Mouse (Mus musculus): ENCODE results near the gene Olfr1160. TPM values are rescaled to one million over a fixed set of nuclear protein-coding genes. Genes with fewer than 3 reads are reported as not detected.
"Not testable (repeated sequence)": the region's sequence is repeated elsewhere in the genome, so short reads cannot be mapped to it uniquely, and the experiment has no call there.

Olfr1160 gene
- polyA plus RNA-seq (2014; fragmentation: Nextera tagmentation; extraction: Ambion mirVana): not detected in 2 replicates

DNA sequence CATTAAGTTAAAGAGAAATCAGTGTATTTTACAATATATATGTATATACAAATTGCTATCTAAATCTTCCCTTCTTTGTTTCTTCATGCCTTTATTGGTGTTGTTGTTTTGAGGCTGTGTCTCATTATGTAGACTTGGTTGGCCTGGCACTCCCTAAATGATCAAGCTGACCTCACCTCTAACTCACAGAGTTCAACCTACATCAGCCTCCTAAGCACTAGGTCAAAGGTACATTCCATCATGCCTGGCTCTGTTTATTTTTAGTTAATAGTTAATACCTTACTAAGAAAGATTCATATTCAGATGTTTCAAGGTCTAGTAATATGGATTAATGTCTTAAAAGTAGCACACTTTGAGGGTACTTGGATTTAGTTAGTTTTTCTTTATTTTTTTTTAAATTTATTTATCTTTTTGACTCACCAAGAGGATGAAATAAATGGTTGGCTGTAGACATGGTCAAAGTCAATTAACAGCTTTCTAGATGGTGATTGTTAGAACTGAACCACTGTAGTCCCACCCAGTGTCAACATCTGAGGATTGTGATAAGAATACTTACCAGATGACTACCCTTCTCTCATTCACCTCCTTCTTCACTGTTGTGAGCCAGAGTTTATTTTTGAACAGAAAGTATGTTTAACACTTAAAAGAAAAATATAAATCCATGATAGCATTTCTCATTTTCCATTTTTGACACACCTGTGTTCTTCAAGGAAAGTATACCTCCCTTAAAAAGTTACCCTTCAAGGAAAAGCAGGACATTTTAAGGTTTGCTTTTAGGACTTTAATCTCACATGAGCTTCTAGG is at the start of gene Olfr1160:
Olfr1160 (minus strand) TSS at position 754 of the 804 bp plus-strand sequence.
- DNase-seq (ENCODE audit: low spot score) (no peak), ATAC-seq (ENCODE audit: low FRiP score) (no peak)
- Histone ChIP-seq H3K4me2 (replicated peaks; ENCODE audit: low read depth, low read length) (no peak within 1 kb of the TSS), H3K4me3 (ENCODE audit: low read depth, low read length) (no peak within 1 kb of the TSS), H3K9ac (ENCODE audit: low read depth, low read length) (no peak within 1 kb of the TSS), H3K36me3 (ENCODE audit: control insufficient read depth, insufficient read depth, low read length) (no peaks in the 10 kb centered on the region), H3K27ac (ENCODE audit: low read depth, low read length) (no peak within 1 kb of the TSS), H3K27me3 (ENCODE audit: control insufficient read depth, insufficient read depth, low read length) (no peaks in the 10 kb centered on the region), H3K4me1 (replicated peaks; ENCODE audit: control insufficient read depth, insufficient read depth, low read length) (no peaks in the 10 kb centered on the region), H3K9me3 (ENCODE audit: control insufficient read depth, low read length) (no peaks in the 10 kb centered on the region)

- H3K4me1 ChIP-seq (replicated peaks; ENCODE audit: control insufficient read depth, insufficient read depth, low read length): no peaks in the 10 kb centered on the region
- H3K9ac ChIP-seq (ENCODE audit: low read depth, low read length): no peak within 1 kb of the TSS
- DNase-seq (ENCODE audit: low spot score): no peak
- no peaks in the 10 kb centered on the region for H3K27me3 ChIP-seq (ENCODE audit: control insufficient read depth, insufficient read depth, low read length)
- no peak for ATAC-seq (ENCODE audit: low FRiP score)
- no peak within 1 kb of the TSS for H3K4me2 ChIP-seq (replicated peaks; ENCODE audit: low read depth, low read length)
- H3K27ac ChIP-seq (ENCODE audit: low read depth, low read length): no peak within 1 kb of the TSS
- H3K9me3 ChIP-seq (ENCODE audit: control insufficient read depth, low read length): no peaks in the 10 kb centered on the region
- WGBS: 84% methylated on average over 1 of the region's 1 CpGs
- H3K36me3 ChIP-seq (ENCODE audit: control insufficient read depth, insufficient read depth, low read length): no peaks in the 10 kb centered on the region
- no peak within 1 kb of the TSS for H3K4me3 ChIP-seq (ENCODE audit: low read depth, low read length)
Observed at GRCm38 (mm10) chr2:88051029-88051428, 43.0 kb upstream of the Olfr1160 start, which contains the start of gene Olfr1162. TSS of gene Olfr1162 (minus strand) at chr2:88051129.

DNA sequence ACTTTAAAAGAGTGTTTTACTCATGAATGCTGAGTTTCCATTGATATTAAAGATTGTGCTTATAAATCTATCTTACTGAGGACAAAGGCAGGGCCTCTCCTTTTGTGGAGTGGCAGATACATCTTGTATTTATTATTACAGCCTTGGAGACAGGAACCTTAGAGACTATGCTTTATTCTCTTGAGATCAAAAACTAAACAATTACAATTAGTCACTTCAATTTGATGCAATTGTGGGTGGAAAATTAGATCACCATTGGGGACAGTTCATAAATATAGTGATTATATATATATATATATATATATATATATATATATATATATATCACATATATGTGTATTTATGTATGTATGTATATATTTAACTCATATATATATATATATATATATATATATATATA is 29.5 kb upstream of the Olfr1160 start, which contains the start of gene Olfr73:
Olfr73 (minus strand) TSS at position 101 of the 400 bp plus-strand sequence.
- no peak for DNase-seq (ENCODE audit: low spot score)
- H3K36me3 ChIP-seq (ENCODE audit: control insufficient read depth, insufficient read depth, low read length): no peaks in the 10 kb centered on the region
- no peak for ATAC-seq (ENCODE audit: low FRiP score)

DNA sequence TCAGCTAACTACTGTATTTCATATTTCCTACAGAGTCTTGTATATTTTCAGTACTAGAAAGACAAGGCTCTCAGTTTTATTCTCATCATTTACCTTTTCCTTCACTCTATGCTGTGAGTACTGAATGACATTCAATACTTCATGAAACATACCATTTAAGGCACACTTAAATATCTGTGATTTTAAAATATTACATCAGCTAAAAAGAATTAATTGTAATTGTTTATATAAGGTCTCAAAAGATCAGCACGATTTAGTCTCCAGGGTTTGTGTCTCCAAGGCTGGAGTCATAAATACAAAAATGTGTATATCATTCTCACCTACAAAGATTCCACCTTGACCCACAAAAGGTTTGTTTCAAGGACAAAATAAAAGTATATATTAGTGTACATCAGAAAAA is 14.4 kb upstream of the Olfr1160 start, which contains the start of gene Olfr1161:
Olfr1161 (plus strand) TSS at position 301 of the 400 bp plus-strand sequence.
- not testable (repeated sequence) for H3K27ac ChIP-seq (ENCODE audit: low read depth, low read length); H3K4me1 ChIP-seq (replicated peaks; ENCODE audit: control insufficient read depth, insufficient read depth, low read length); H3K9ac ChIP-seq (ENCODE audit: low read depth, low read length); ATAC-seq (ENCODE audit: low FRiP score); DNase-seq (ENCODE audit: low spot score); H3K36me3 ChIP-seq (ENCODE audit: control insufficient read depth, insufficient read depth, low read length); H3K4me3 ChIP-seq (ENCODE audit: low read depth, low read length); H3K9me3 ChIP-seq (ENCODE audit: control insufficient read depth, low read length); H3K4me2 ChIP-seq (replicated peaks; ENCODE audit: low read depth, low read length); H3K27me3 ChIP-seq (ENCODE audit: control insufficient read depth, insufficient read depth, low read length)
- 91% methylated on average over 1 of the region's 1 CpGs for WGBS

More for the DNA sequence above, 29.5 kb upstream of the Olfr1160 start, which contains the start of gene Olfr73:
- no peak within 1 kb of the TSS for H3K4me2 ChIP-seq (replicated peaks; ENCODE audit: low read depth, low read length)
- no peaks in the 10 kb centered on the region for H3K4me1 ChIP-seq (replicated peaks; ENCODE audit: control insufficient read depth, insufficient read depth, low read length)
- no peak within 1 kb of the TSS for H3K9ac ChIP-seq (ENCODE audit: low read depth, low read length)
- no peaks in the 10 kb centered on the region for H3K9me3 ChIP-seq (ENCODE audit: control insufficient read depth, low read length)
- no peak within 1 kb of the TSS for H3K27ac ChIP-seq (ENCODE audit: low read depth, low read length)
- no peaks in the 10 kb centered on the region for H3K27me3 ChIP-seq (ENCODE audit: control insufficient read depth, insufficient read depth, low read length)
- no peak within 1 kb of the TSS for H3K4me3 ChIP-seq (ENCODE audit: low read depth, low read length)

GRCm38 (mm10) chr2:87989813-87990212 is 18.3 kb downstream of the Olfr1160 start, which contains the start of gene Olfr1158:
TSS of gene Olfr1158 (plus strand) at chr2:87990113.
- DNase-seq (ENCODE audit: low spot score) (no peak), ATAC-seq (ENCODE audit: low FRiP score) (no peak)
- Histone ChIP-seq H3K4me1 (replicated peaks; ENCODE audit: control insufficient read depth, insufficient read depth, low read length) (no peaks in the 10 kb centered on the region), H3K27me3 (ENCODE audit: control insufficient read depth, insufficient read depth, low read length) (no peaks in the 10 kb centered on the region), H3K9me3 (ENCODE audit: control insufficient read depth, low read length) (no peaks in the 10 kb centered on the region), H3K4me3 (ENCODE audit: low read depth, low read length) (no peak within 1 kb of the TSS), H3K4me2 (replicated peaks; ENCODE audit: low read depth, low read length) (no peak within 1 kb of the TSS), H3K36me3 (ENCODE audit: control insufficient read depth, insufficient read depth, low read length) (no peaks in the 10 kb centered on the region), H3K27ac (ENCODE audit: low read depth, low read length) (no peak within 1 kb of the TSS), H3K9ac (ENCODE audit: low read depth, low read length) (no peak within 1 kb of the TSS)

- H3K4me3 ChIP-seq (ENCODE audit: low read depth, low read length): no peak within 1 kb of the TSS
- no peaks in the 10 kb centered on the region for H3K36me3 ChIP-seq (ENCODE audit: control insufficient read depth, insufficient read depth, low read length)
- H3K27me3 ChIP-seq (ENCODE audit: control insufficient read depth, insufficient read depth, low read length): no peaks in the 10 kb centered on the region
- 80% methylated on average over 3 of the region's 3 CpGs for WGBS
- ATAC-seq (ENCODE audit: low FRiP score) (no peak), DNase-seq (ENCODE audit: low spot score) (no peak)
- no peak within 1 kb of the TSS for H3K9ac ChIP-seq (ENCODE audit: low read depth, low read length)
- H3K27ac ChIP-seq (ENCODE audit: low read depth, low read length): no peak within 1 kb of the TSS
- H3K4me2 ChIP-seq (replicated peaks; ENCODE audit: low read depth, low read length): no peak within 1 kb of the TSS
- no peaks in the 10 kb centered on the region for H3K9me3 ChIP-seq (ENCODE audit: control insufficient read depth, low read length)
- H3K4me1 ChIP-seq (replicated peaks; ENCODE audit: control insufficient read depth, insufficient read depth, low read length): no peaks in the 10 kb centered on the region
Observed at GRCm38 (mm10) chr2:87974563-87974962, 33.5 kb downstream of the Olfr1160 start, which contains the start of gene Olfr74. TSS of gene Olfr74 (minus strand) at chr2:87974663.

- ATAC-seq (ENCODE audit: low FRiP score): no peak
- DNase-seq (ENCODE audit: low spot score): no peak
- no peaks in the 10 kb centered on the region for H3K36me3 ChIP-seq (ENCODE audit: control insufficient read depth, insufficient read depth, low read length)
- no peaks in the 10 kb centered on the region for H3K27me3 ChIP-seq (ENCODE audit: control insufficient read depth, insufficient read depth, low read length)
- H3K9ac ChIP-seq (ENCODE audit: low read depth, low read length): no peak within 1 kb of the TSS
- WGBS: 96% methylated on average over 4 of the region's 4 CpGs
- H3K27ac ChIP-seq (ENCODE audit: low read depth, low read length): no peak within 1 kb of the TSS
- no peaks in the 10 kb centered on the region for H3K4me1 ChIP-seq (replicated peaks; ENCODE audit: control insufficient read depth, insufficient read depth, low read length)
- H3K4me3 ChIP-seq (ENCODE audit: low read depth, low read length): no peak within 1 kb of the TSS
- no peak within 1 kb of the TSS for H3K4me2 ChIP-seq (replicated peaks; ENCODE audit: low read depth, low read length)
- H3K9me3 ChIP-seq (ENCODE audit: control insufficient read depth, low read length): no peaks in the 10 kb centered on the region
Observed at GRCm38 (mm10) chr2:87968199-87968598, 39.9 kb downstream of the Olfr1160 start, which contains the start of gene Olfr1157. TSS of gene Olfr1157 (minus strand) at chr2:87968299.

DNA sequence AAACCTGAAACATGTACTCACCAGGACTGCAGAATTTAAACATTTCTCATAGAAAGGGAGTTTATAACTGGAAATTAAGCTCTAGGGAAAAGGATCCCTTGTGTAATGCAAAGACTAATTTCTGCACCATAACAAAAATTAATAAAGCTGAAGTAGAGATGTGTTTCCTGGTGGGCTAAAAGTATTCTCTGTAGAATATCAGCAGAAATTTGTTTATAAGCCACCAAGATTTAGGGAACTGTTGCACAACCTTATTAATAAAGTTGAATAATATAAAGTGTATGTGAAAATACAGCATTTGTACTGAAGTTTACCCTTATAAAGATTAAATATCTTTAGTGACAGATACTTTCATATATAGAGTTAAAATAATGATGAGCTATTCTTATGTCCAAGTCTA is 55.1 kb downstream of the Olfr1160 start, which contains the start of gene Olfr1156:
Olfr1156 (minus strand) TSS at position 101 of the 400 bp plus-strand sequence.
- H3K27ac ChIP-seq (ENCODE audit: low read depth, low read length): no peak within 1 kb of the TSS
- H3K4me2 ChIP-seq (replicated peaks; ENCODE audit: low read depth, low read length): no peak within 1 kb of the TSS
- H3K9ac ChIP-seq (ENCODE audit: low read depth, low read length): no peak within 1 kb of the TSS
- H3K36me3 ChIP-seq (ENCODE audit: control insufficient read depth, insufficient read depth, low read length): no peaks in the 10 kb centered on the region
- no peak for DNase-seq (ENCODE audit: low spot score)
- no peaks in the 10 kb centered on the region for H3K4me1 ChIP-seq (replicated peaks; ENCODE audit: control insufficient read depth, insufficient read depth, low read length)
- H3K4me3 ChIP-seq (ENCODE audit: low read depth, low read length): no peak within 1 kb of the TSS
- H3K9me3 ChIP-seq (ENCODE audit: control insufficient read depth, low read length): no peaks in the 10 kb centered on the region
- no peaks in the 10 kb centered on the region for H3K27me3 ChIP-seq (ENCODE audit: control insufficient read depth, insufficient read depth, low read length)
- ATAC-seq (ENCODE audit: low FRiP score): no peak

All from hindbrain, embryonic 11.5 days (tissue).